Mouse (Mus musculus) brain, embryonic 14.5 days (tissue): ENCODE results near the gene Hilpda.

Experiments
- CTCF ChIP-seq: fragments of 200-500 bp; IDR thresholded peaks from 2 replicates; pipeline ENCODE4 v1.5.1; 2012; ENCODE audit warnings: inconsistent platforms, mild to moderate bottlenecking, moderate library complexity, borderline replicate concordance; ENCODE audit not compliant: insufficient read depth, insufficient read length; ENCODE audit errors: extremely low read depth
- POLR2A ChIP-seq: fragments of 200-500 bp; IDR thresholded peaks from 2 replicates; pipeline ENCODE4 v1.6.1; 2012; ENCODE audit warnings: mild to moderate bottlenecking, inconsistent platforms, borderline replicate concordance; ENCODE audit not compliant: poor library complexity, insufficient read depth, insufficient read length, severe bottlenecking; ENCODE audit errors: extremely low read depth

- TF ChIP-seq CTCF (no peak), POLR2A (no peak)
Observed at GRCm38 (mm10) chr6:29308846-29309605, 36.7 kb downstream of the Hilpda start.
